Mouse (Mus musculus) small intestine, adult 2 months (tissue): Measurements from ENCODE around the gene Ccdc92b. TPM values are rescaled to one million over a fixed set of nuclear protein-coding genes. Genes with fewer than 3 reads are reported as not detected.

ENCODE experiments used
- H3K27ac ChIP-seq: fragments of 200-500 bp; 2 replicates; pipeline ENCODE4 v1.5.1; 2012; ENCODE audit warnings: low read depth, low read length, control low read depth, inconsistent platforms; ENCODE audit not compliant: insufficient read depth
- H3K27me3 ChIP-seq: fragments of 200-500 bp; 2 replicates; pipeline ENCODE4 v1.6.1; 2012; ENCODE audit warnings: mild to moderate bottlenecking, moderate library complexity, low read length, inconsistent platforms; ENCODE audit not compliant: control insufficient read depth, insufficient read depth
- H3K36me3 ChIP-seq: fragments of 200-500 bp; 2 replicates; pipeline ENCODE4 v1.6.1; 2012; ENCODE audit warnings: mild to moderate bottlenecking, low read length, control low read depth, inconsistent platforms; ENCODE audit not compliant: control insufficient read depth, insufficient read depth
- H3K4me1 ChIP-seq: fragments of 200-500 bp; 2 replicates; pipeline ENCODE4 v1.6.1; 2012; ENCODE audit warnings: low read length, inconsistent platforms, mixed read lengths; ENCODE audit not compliant: control insufficient read depth, insufficient read depth, insufficient read length
- H3K4me3 ChIP-seq: fragments of 200-500 bp; 2 replicates; pipeline ENCODE4 v1.5.1; 2012; ENCODE audit warnings: low read depth, mild to moderate bottlenecking, control low read depth, inconsistent platforms, low read length, moderate library complexity
- CTCF ChIP-seq: fragments of 200-500 bp; IDR thresholded peaks from 2 replicates; pipeline ENCODE4 v1.5.1; 2012; ENCODE audit warnings: low read depth, mild to moderate bottlenecking, control low read depth, inconsistent platforms, low read length, moderate library complexity, mixed read lengths; ENCODE audit not compliant: insufficient replicate concordance, insufficient read length; ENCODE audit errors: extremely low read depth
- POLR2A ChIP-seq: fragments of 200-500 bp; IDR thresholded peaks from 2 replicates; pipeline ENCODE4 v1.6.1; 2012; ENCODE audit warnings: low read depth, mild to moderate bottlenecking, control low read depth, inconsistent platforms, low read length, moderate library complexity
- WGBS: fragments of 180-500 bp; shearing (Covaris S2); methylation state at CpG from one replicate; pipeline ENCODE4 v1.1.7; 2018; 5-methylcytosine and 5-hydroxymethylcytosine counted together
- polyA plus RNA-seq: library from polyadenylated mRNA; depleted of rRNA; stranded (reverse); fragments of >200 nt; gene quantifications from 2 replicates; pipeline ENCODE4 v1.2.3, GENCODE M21; 2012

Gene Ccdc92b
- polyA plus RNA-seq, 1 experiment = 0.77 TPM

DNA sequence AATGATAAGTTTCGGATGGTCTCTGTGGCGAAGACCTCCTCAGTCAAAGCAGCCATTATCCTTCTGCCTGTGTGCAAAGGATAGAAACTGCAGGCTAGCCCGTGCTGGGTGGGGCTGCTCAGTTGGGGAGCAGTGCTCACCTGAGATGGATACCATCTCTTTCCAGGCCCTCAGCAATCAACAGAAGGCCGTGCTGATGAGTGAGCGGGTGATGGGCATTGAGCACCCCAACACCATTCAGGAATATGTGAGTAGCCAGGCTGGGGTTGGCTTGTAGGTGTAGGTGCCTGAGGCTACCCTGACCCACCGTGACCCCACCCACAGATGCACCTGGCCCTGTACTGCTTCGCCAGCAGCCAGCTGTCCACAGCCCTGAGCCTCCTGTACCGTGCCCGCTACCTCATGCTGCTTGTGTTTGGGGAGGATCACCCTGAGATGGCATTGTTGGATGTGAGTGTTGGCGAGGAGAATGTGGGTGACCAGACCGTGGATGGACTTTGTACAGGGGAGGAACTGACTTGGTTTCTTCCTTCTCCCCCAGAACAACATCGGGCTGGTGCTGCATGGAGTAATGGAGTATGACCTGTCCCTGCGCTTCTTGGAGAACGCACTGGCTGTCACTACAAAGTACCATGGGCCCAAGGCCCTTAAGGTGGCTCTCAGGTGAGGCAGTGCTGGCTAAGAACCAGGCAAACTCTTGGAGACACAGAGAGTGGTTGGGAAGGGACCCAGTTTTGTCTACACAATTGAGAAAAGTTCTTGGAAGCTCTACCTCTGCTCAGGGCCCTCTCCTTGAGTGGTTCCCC lies 47.6 kb downstream of the Ccdc92b start:
- 83% methylated on average over 14 of the region's 14 CpGs for WGBS
- no peak overlapping the region for H3K27ac ChIP-seq
- no peak overlapping the region for H3K4me3 ChIP-seq
- no peak for TF ChIP-seq CTCF
- no peak for TF ChIP-seq POLR2A
- H3K36me3 ChIP-seq = peaks cover 71% of the 10 kb centered on the region
- no peaks in the 10 kb centered on the region for H3K27me3 ChIP-seq
- H3K4me1 ChIP-seq = no peaks in the 10 kb centered on the region

DNA sequence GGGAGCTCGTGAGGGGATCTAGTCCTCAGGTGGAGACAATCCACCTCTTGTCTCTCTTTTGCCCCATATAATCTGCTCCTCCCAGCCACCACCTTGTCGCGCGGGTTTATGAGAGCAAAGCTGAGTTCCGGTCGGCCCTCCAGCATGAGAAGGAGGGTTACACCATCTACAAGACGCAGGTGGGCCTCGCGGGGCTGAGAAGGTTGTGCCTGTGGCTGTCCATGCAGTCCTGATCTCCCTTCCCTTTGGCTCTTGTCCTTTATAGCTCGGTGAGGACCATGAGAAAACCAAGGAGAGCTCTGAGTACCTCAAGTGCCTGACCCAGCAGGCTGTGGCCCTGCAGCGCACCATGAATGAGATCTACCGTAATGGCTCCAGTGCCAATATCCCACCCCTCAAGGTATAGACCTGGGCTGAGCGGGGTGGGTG lies 48.2 kb downstream of the Ccdc92b start:
- Histone ChIP-seq H3K36me3 (peaks cover 65% of the 10 kb centered on the region), H3K27me3 (no peaks in the 10 kb centered on the region)
- 92% methylated on average over 13 of the region's 13 CpGs for WGBS

GRCm38 (mm10) chr11:74668466-74668865 lies 49.1 kb downstream of the Ccdc92b start:
- Histone ChIP-seq H3K4me1 (no peaks in the 10 kb centered on the region), H3K27ac (no peak overlapping the region), H3K4me3 (no peak overlapping the region), H3K36me3 (peaks cover 59% of the 10 kb centered on the region), H3K27me3 (no peaks in the 10 kb centered on the region)
- 80% methylated on average over 5 of the region's 5 CpGs for WGBS
- TF ChIP-seq POLR2A (no peak), CTCF (no peak)

More for the DNA sequence above, 48.2 kb downstream of the Ccdc92b start:
- Histone ChIP-seq H3K4me3 (no peak overlapping the region), H3K4me1 (no peaks in the 10 kb centered on the region), H3K27ac (no peak overlapping the region)
- TF ChIP-seq CTCF = no peak
- no peak for TF ChIP-seq POLR2A

- WGBS = 75% methylated on average over 2 of the region's 2 CpGs
- Histone ChIP-seq H3K36me3 (peaks cover 57% of the 10 kb centered on the region), H3K4me1 (no peaks in the 10 kb centered on the region), H3K27ac (no peak overlapping the region), H3K27me3 (no peaks in the 10 kb centered on the region), H3K4me3 (no peak overlapping the region)
- no peak for TF ChIP-seq CTCF
- TF ChIP-seq POLR2A = no peak
Observed at GRCm38 (mm10) chr11:74668971-74669370, 49.6 kb downstream of the Ccdc92b start.

DNA sequence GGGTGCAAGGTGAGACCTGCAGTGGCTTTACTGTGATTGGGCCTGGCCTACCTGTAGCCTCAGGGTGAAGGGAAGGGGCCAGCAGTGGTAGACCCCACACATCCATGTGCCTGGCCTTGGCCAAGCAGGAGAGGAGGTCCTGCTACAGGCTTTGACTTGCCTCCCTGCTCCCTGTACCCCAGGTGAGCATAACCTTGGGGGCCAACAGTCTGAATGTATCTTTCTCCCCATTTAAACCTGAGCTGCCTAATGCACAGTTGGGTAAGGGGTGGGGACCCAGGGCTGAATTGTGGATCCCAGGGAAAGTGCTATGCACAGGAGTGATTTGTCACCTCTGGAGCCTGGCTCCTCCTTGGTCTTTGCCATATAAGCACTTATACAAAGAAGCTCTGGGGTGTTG lies 50.7 kb downstream of the Ccdc92b start:
- H3K4me3 ChIP-seq = no peak overlapping the region
- TF ChIP-seq CTCF = no peak
- TF ChIP-seq POLR2A = no peak
- H3K36me3 ChIP-seq = peaks cover 54% of the 10 kb centered on the region

GRCm38 (mm10) chr11:74671013-74671412 lies 51.6 kb downstream of the Ccdc92b start:
- no peak for TF ChIP-seq POLR2A
- no peak for TF ChIP-seq CTCF
- WGBS = 78% methylated on average over 1 of the region's 1 CpGs
- H3K27ac ChIP-seq = no peak overlapping the region
- no peaks in the 10 kb centered on the region for H3K27me3 ChIP-seq
- no peaks in the 10 kb centered on the region for H3K4me1 ChIP-seq
- H3K4me3 ChIP-seq = no peak overlapping the region
- H3K36me3 ChIP-seq = peaks cover 51% of the 10 kb centered on the region

More for the DNA sequence above, 50.7 kb downstream of the Ccdc92b start:
- no peaks in the 10 kb centered on the region for H3K4me1 ChIP-seq
- H3K27me3 ChIP-seq = no peaks in the 10 kb centered on the region
- H3K27ac ChIP-seq = no peak overlapping the region

- Histone ChIP-seq H3K4me3 (no peak overlapping the region), H3K4me1 (no peaks in the 10 kb centered on the region), H3K27me3 (no peaks in the 10 kb centered on the region), H3K27ac (no peak overlapping the region), H3K36me3 (peaks cover 49% of the 10 kb centered on the region)
- TF ChIP-seq POLR2A (no peak), CTCF (no peak)
- WGBS = 68% methylated on average over 5 of the region's 5 CpGs
Observed at GRCm38 (mm10) chr11:74671839-74672238, 52.4 kb downstream of the Ccdc92b start.
